Mouse (Mus musculus) hindbrain, embryonic 13.5 days (tissue): Measurements from ENCODE around the gene Trabd2b. TPM values are rescaled to one million over a fixed set of nuclear protein-coding genes. Genes with fewer than 3 reads are reported as not detected.

ENCODE experiments used
- ATAC-seq: fragments of 200-750 bp; cut with Nextera tagmentation; 2 replicates; pipeline ENCODE4 v1.8.0; 2017; ENCODE audit warnings: moderate TSS enrichment; ENCODE audit not compliant: low FRiP score
- H3K27ac ChIP-seq: fragments of 300-500 bp; sonication (generic); 2 replicates; pipeline ENCODE4 v1.5.1; 2015; ENCODE audit warnings: inconsistent platforms, mild to moderate bottlenecking, moderate library complexity
- H3K27me3 ChIP-seq: fragments of 300-500 bp; sonication (generic); 2 replicates; pipeline ENCODE4 v1.6.1; 2015; ENCODE audit warnings: mild to moderate bottlenecking, inconsistent platforms
- H3K36me3 ChIP-seq: fragments of 300-500 bp; sonication (generic); 2 replicates; pipeline ENCODE4 v1.6.1; 2015; ENCODE audit warnings: mild to moderate bottlenecking, inconsistent platforms
- H3K4me1 ChIP-seq: fragments of 300-500 bp; sonication (generic); replicated peaks from 2 replicates; pipeline ENCODE4 v1.6.1; 2015; ENCODE audit warnings: inconsistent platforms
- H3K4me2 ChIP-seq: fragments of 300-500 bp; sonication (generic); 2 replicates; pipeline ENCODE4 v1.6.1; 2015; ENCODE audit warnings: inconsistent platforms, mild to moderate bottlenecking, moderate library complexity
- H3K4me3 ChIP-seq: fragments of 300-500 bp; sonication (generic); 2 replicates; pipeline ENCODE4 v1.5.1; 2015; ENCODE audit warnings: mild to moderate bottlenecking, inconsistent platforms
- H3K9ac ChIP-seq: fragments of 300-500 bp; sonication (generic); 2 replicates; pipeline ENCODE4 v1.6.1; 2015; ENCODE audit warnings: mild to moderate bottlenecking, inconsistent platforms
- H3K9me3 ChIP-seq: fragments of 300-500 bp; sonication (generic); 2 replicates; pipeline ENCODE4 v1.6.1; 2016; ENCODE audit warnings: inconsistent platforms
- WGBS: fragments of 180-500 bp; shearing (Covaris S2); methylation state at CpG from one replicate; pipeline ENCODE4 v1.1.7; 2015; 5-methylcytosine and 5-hydroxymethylcytosine counted together
- polyA plus RNA-seq: library from polyadenylated mRNA; unstranded; fragments of >200 nt; fragmentation: Nextera tagmentation; extraction: Ambion mirVana; gene quantifications from 2 replicates; pipeline ENCODE4 v1.2.1, GENCODE M21; 2015

The Trabd2b gene
- polyA plus RNA-seq, 1 experiment from 2014 or later, result 0.78 TPM

GRCm38 (mm10) chr4:114481518-114481917, 75.0 kb downstream of the Trabd2b start:
- H3K4me1 ChIP-seq, result peaks cover 19% of the 10 kb centered on the region
- WGBS, result 32% methylated on average over 5 of the region's 5 CpGs
- ATAC-seq, result no peak

GRCm38 (mm10) chr4:114484173-114484572, 77.6 kb downstream of the Trabd2b start:
- Histone ChIP-seq H3K4me1 (peaks cover 21% of the 10 kb centered on the region), H3K9ac (no peak overlapping the region), H3K9me3 (no peaks in the 10 kb centered on the region), H3K36me3 (no peaks in the 10 kb centered on the region), H3K27me3 (no peaks in the 10 kb centered on the region), H3K4me3 (no peak overlapping the region), H3K27ac (no peak overlapping the region), H3K4me2 (no peak overlapping the region)
- 92% methylated on average over 2 of the region's 2 CpGs for whole genome bisulfite sequencing
- no peak for ATAC-seq

More at GRCm38 (mm10) chr4:114481518-114481917, 75.0 kb downstream of the Trabd2b start:
- H3K27me3 ChIP-seq, result no peaks in the 10 kb centered on the region
- H3K27ac ChIP-seq, result no peak overlapping the region
- H3K36me3 ChIP-seq, result no peaks in the 10 kb centered on the region
- no peak overlapping the region for H3K9ac ChIP-seq
- no peaks in the 10 kb centered on the region for H3K9me3 ChIP-seq
- no peak overlapping the region for H3K4me2 ChIP-seq
- no peak overlapping the region for H3K4me3 ChIP-seq

- Histone ChIP-seq H3K27ac (no peak overlapping the region), H3K36me3 (no peaks in the 10 kb centered on the region), H3K4me1 (peaks cover 21% of the 10 kb centered on the region), H3K9me3 (no peaks in the 10 kb centered on the region), H3K4me2 (no peak overlapping the region), H3K4me3 (no peak overlapping the region), H3K27me3 (no peaks in the 10 kb centered on the region), H3K9ac (no peak overlapping the region)
- no peak for ATAC-seq
- 77% methylated on average over 5 of the region's 5 CpGs for WGBS
These were observed 79.5 kb downstream of the Trabd2b start for GRCm38 (mm10) chr4:114485996-114486395.

GRCm38 (mm10) chr4:114486885-114487531, 80.5 kb downstream of the Trabd2b start:
- peak; percentile 52; the same call in 1 of the 2 replicates for ATAC-seq
- H3K9me3 ChIP-seq, result no peaks in the 10 kb centered on the region
- H3K27ac ChIP-seq, result no peak overlapping the region; the same call in 1 of the 2 replicates
- H3K9ac ChIP-seq, result no peak overlapping the region
- H3K4me2 ChIP-seq, result no peak overlapping the region
- H3K4me1 ChIP-seq, result peaks cover 13% of the 10 kb centered on the region
- 60% methylated on average over 2 of the region's 2 CpGs for WGBS
- H3K27me3 ChIP-seq, result no peaks in the 10 kb centered on the region
- H3K36me3 ChIP-seq, result no peaks in the 10 kb centered on the region
- H3K4me3 ChIP-seq, result no peak overlapping the region

- Histone ChIP-seq H3K9me3 (no peaks in the 10 kb centered on the region), H3K4me3 (no peak overlapping the region), H3K9ac (no peak overlapping the region), H3K4me2 (no peak overlapping the region), H3K4me1 (peaks cover 13% of the 10 kb centered on the region), H3K36me3 (no peaks in the 10 kb centered on the region), H3K27ac (no peak overlapping the region), H3K27me3 (no peaks in the 10 kb centered on the region)
- 79% methylated on average over 3 of the region's 3 CpGs for WGBS
- ATAC-seq, result no peak
These were observed 81.2 kb downstream of the Trabd2b start for GRCm38 (mm10) chr4:114487701-114488100.

GRCm38 (mm10) chr4:114492157-114492556, 85.6 kb downstream of the Trabd2b start:
- no peaks in the 10 kb centered on the region for H3K27me3 ChIP-seq
- H3K4me2 ChIP-seq, result no peak overlapping the region
- no peaks in the 10 kb centered on the region for H3K36me3 ChIP-seq
- no peak overlapping the region for H3K9ac ChIP-seq
- no peak for ATAC-seq
- no peak overlapping the region for H3K27ac ChIP-seq
- no peaks in the 10 kb centered on the region for H3K9me3 ChIP-seq
- H3K4me1 ChIP-seq, result peaks cover 19% of the 10 kb centered on the region
- WGBS, result 59% methylated on average over 4 of the region's 4 CpGs
- H3K4me3 ChIP-seq, result no peak overlapping the region

GRCm38 (mm10) chr4:114494035-114494434, 87.5 kb downstream of the Trabd2b start:
- Histone ChIP-seq H3K36me3 (no peaks in the 10 kb centered on the region), H3K4me3 (no peak overlapping the region), H3K9me3 (no peaks in the 10 kb centered on the region), H3K4me1 (peaks cover 14% of the 10 kb centered on the region), H3K27me3 (no peaks in the 10 kb centered on the region), H3K4me2 (no peak overlapping the region), H3K27ac (no peak overlapping the region), H3K9ac (no peak overlapping the region)
- no peak for ATAC-seq
- 77% methylated on average over 2 of the region's 2 CpGs for WGBS

- H3K4me2 ChIP-seq, result no peak overlapping the region
- no peak overlapping the region for H3K9ac ChIP-seq
- no peak overlapping the region for H3K4me3 ChIP-seq
- WGBS, result 45% methylated on average over 4 of the region's 4 CpGs
- no peaks in the 10 kb centered on the region for H3K36me3 ChIP-seq
- ATAC-seq, result peak; percentile 66
- no peaks in the 10 kb centered on the region for H3K27me3 ChIP-seq
- H3K4me1 ChIP-seq, result peaks cover 14% of the 10 kb centered on the region
- H3K9me3 ChIP-seq, result no peaks in the 10 kb centered on the region
- no peak overlapping the region for H3K27ac ChIP-seq
These were observed 89.3 kb downstream of the Trabd2b start for GRCm38 (mm10) chr4:114495688-114496426.

GRCm38 (mm10) chr4:114499650-114500049, 93.1 kb downstream of the Trabd2b start:
- no peak overlapping the region for H3K27ac ChIP-seq
- H3K36me3 ChIP-seq, result no peaks in the 10 kb centered on the region
- no peak overlapping the region for H3K4me3 ChIP-seq
- H3K27me3 ChIP-seq, result no peaks in the 10 kb centered on the region
- peaks cover 21% of the 10 kb centered on the region for H3K4me1 ChIP-seq
- H3K4me2 ChIP-seq, result no peak overlapping the region
- no peak overlapping the region for H3K9ac ChIP-seq
- 95% methylated on average over 1 of the region's 1 CpGs for WGBS
- no peaks in the 10 kb centered on the region for H3K9me3 ChIP-seq
- ATAC-seq, result no peak

GRCm38 (mm10) chr4:114500317-114500716, 93.8 kb downstream of the Trabd2b start:
- no peaks in the 10 kb centered on the region for H3K36me3 ChIP-seq
- no peaks in the 10 kb centered on the region for H3K9me3 ChIP-seq
- WGBS, result 58% methylated on average over 7 of the region's 7 CpGs
- no peak overlapping the region for H3K4me3 ChIP-seq
- no peak overlapping the region for H3K9ac ChIP-seq
- peaks cover 25% of the 10 kb centered on the region for H3K4me1 ChIP-seq
- H3K27ac ChIP-seq, result no peak overlapping the region
- no peak for ATAC-seq
- no peaks in the 10 kb centered on the region for H3K27me3 ChIP-seq
- no peak overlapping the region for H3K4me2 ChIP-seq

- 97% methylated on average over 1 of the region's 1 CpGs for WGBS
- ATAC-seq, result no peak
- H3K4me2 ChIP-seq, result no peak overlapping the region
These were observed 94.5 kb downstream of the Trabd2b start for GRCm38 (mm10) chr4:114501048-114501447.

GRCm38 (mm10) chr4:114501611-114502010, 95.1 kb downstream of the Trabd2b start:
- Histone ChIP-seq H3K36me3 (no peaks in the 10 kb centered on the region), H3K9ac (no peak overlapping the region), H3K9me3 (no peaks in the 10 kb centered on the region), H3K27me3 (no peaks in the 10 kb centered on the region), H3K4me2 (no peak overlapping the region), H3K4me1 (peaks cover 12% of the 10 kb centered on the region), H3K27ac (no peak overlapping the region), H3K4me3 (no peak overlapping the region)
- 87% methylated on average over 4 of the region's 4 CpGs for WGBS
- ATAC-seq, result no peak

More at GRCm38 (mm10) chr4:114501048-114501447, 94.5 kb downstream of the Trabd2b start:
- H3K9ac ChIP-seq, result no peak overlapping the region
- H3K9me3 ChIP-seq, result no peaks in the 10 kb centered on the region
- H3K36me3 ChIP-seq, result no peaks in the 10 kb centered on the region
- no peaks in the 10 kb centered on the region for H3K27me3 ChIP-seq
- no peak overlapping the region for H3K4me3 ChIP-seq
- H3K27ac ChIP-seq, result no peak overlapping the region
- peaks cover 18% of the 10 kb centered on the region for H3K4me1 ChIP-seq
